Comparison of ENCODE assay signal across 19 mouse cellular contexts in genomic region chr15:85409836-85410235, GRCm38 (mm10).
DNase-seq lines count a peak whose midpoint lies in the region; ATAC-seq lines count a peak whose summit lies in the region.
"Had no signal": no experiment of that assay in that cellular context is flagged by ENCODE, and none has a peak within 500 bp of the region (broad histone marks: within the 10 kb centered on the region; RNA-seq: fewer than 3 reads in every experiment).

No protein-coding gene starts in this region.

- DNase-seq in embryonic facial prominence, embryonic 10.5 days (ENCODE audit: low spot score), result no peak
- peak; percentile 36 for DNase-seq in left cerebral cortex, postnatal 4 days
- no peak for DNase-seq in left cerebral cortex, postnatal 36 days (ENCODE audit: low spot score in 2 of 2)
- peak; percentile 59 for DNase-seq in cerebellum, adult 8-10 months
- peak; percentile 36 for DNase-seq in thymus, postnatal 14 days
- no peak for DNase-seq in frontal cortex, postnatal 25 days (ENCODE audit: low spot score in 2 of 2)
- DNase-seq: adrenal gland, postnatal 10 days; liver, postnatal 0 days; lung, postnatal 4 days had no signal

- ATAC-seq in embryonic facial prominence, embryonic 15.5 days (ENCODE audit: insufficient number of reproducible peaks, low FRiP score, low TSS enrichment, low read depth), result 0 out of 2 replicates have a peak, but pooled peaks have one; percentile 34
- ATAC-seq in kidney, embryonic 14.5 days (ENCODE audit: low FRiP score, low TSS enrichment), result no peak
- ATAC-seq: intestine, embryonic 16.5 days; liver, postnatal 0 days had no signal

- intact Hi-C loops in left cerebral cortex, postnatal 4 days (cut with DNase I), result no loop called here
- intact Hi-C loops in left cerebral cortex, postnatal 36 days (cut with DNase I), result loop anchor here (10.0 kb wide), 1 partner anchor 145 kb away; no protein-coding TSS in a partner anchor

- H3K4me2 ChIP-seq in embryonic facial prominence, embryonic 15.5 days (replicated peaks), result no peak overlapping the region
- no peak overlapping the region for H3K4me2 ChIP-seq in kidney, embryonic 14.5 days (replicated peaks; ENCODE audit: low read depth, low read length)
- H3K4me2 ChIP-seq: heart, embryonic 13.5 days; hindbrain, embryonic 12.5 days; limb, embryonic 12.5 days; midbrain, embryonic 12.5 days had no signal

- H3K36me3 ChIP-seq in embryonic facial prominence, embryonic 15.5 days, result no peaks in the 10 kb centered on the region
- peaks cover 11% of the 10 kb centered on the region; the same call in 1 of the 2 replicates for H3K36me3 ChIP-seq in embryonic facial prominence, embryonic 10.5 days (replicated peaks)
- 0 out of 2 replicates have a peak, but pooled peaks cover 3% of the 10 kb centered on the region for H3K36me3 ChIP-seq in kidney, embryonic 14.5 days (ENCODE audit: control insufficient read depth, insufficient read depth, low read length)
- H3K36me3 ChIP-seq: hindbrain, embryonic 12.5 days had no signal

- no peaks in the 10 kb centered on the region for H3K9me3 ChIP-seq in embryonic facial prominence, embryonic 15.5 days (replicated peaks)
- no peaks in the 10 kb centered on the region for H3K9me3 ChIP-seq in embryonic facial prominence, embryonic 10.5 days
- no peaks in the 10 kb centered on the region for H3K9me3 ChIP-seq in kidney, embryonic 14.5 days (ENCODE audit: control insufficient read depth, low read length)
- H3K9me3 ChIP-seq: heart, embryonic 13.5 days; hindbrain, embryonic 12.5 days; limb, embryonic 12.5 days; midbrain, embryonic 12.5 days had no signal

- H3K4me1 ChIP-seq in embryonic facial prominence, embryonic 15.5 days, result no peaks in the 10 kb centered on the region
- H3K4me1 ChIP-seq in embryonic facial prominence, embryonic 10.5 days, result no peaks in the 10 kb centered on the region
- H3K4me1 ChIP-seq in kidney, embryonic 14.5 days (ENCODE audit: control insufficient read depth, insufficient read depth, low read length), result 0 out of 2 replicates have a peak, but pooled peaks cover 5% of the 10 kb centered on the region
- H3K4me1 ChIP-seq: limb, embryonic 12.5 days had no signal

- 0 out of 2 replicates have a peak overlapping the region, but pooled peaks have one; percentile 17 for H3K27ac ChIP-seq in embryonic facial prominence, embryonic 15.5 days (replicated peaks)
- no peak overlapping the region for H3K27ac ChIP-seq in embryonic facial prominence, embryonic 10.5 days (replicated peaks)
- no peak overlapping the region for H3K27ac ChIP-seq in kidney, embryonic 14.5 days (ENCODE audit: low read depth, low read length)
- H3K27ac ChIP-seq: heart, embryonic 13.5 days; hindbrain, embryonic 12.5 days; kidney, postnatal 0 days; limb, embryonic 12.5 days; midbrain, embryonic 12.5 days; stomach, postnatal 0 days had no signal

- no peak overlapping the region for H3K9ac ChIP-seq in embryonic facial prominence, embryonic 15.5 days
- no peak overlapping the region for H3K9ac ChIP-seq in kidney, embryonic 14.5 days (ENCODE audit: low read depth, low read length)
- H3K9ac ChIP-seq: heart, embryonic 13.5 days; hindbrain, embryonic 12.5 days; limb, embryonic 12.5 days; liver, postnatal 0 days; midbrain, embryonic 12.5 days had no signal

- no peak overlapping the region for H3K4me3 ChIP-seq in embryonic facial prominence, embryonic 15.5 days (replicated peaks)
- no peak overlapping the region for H3K4me3 ChIP-seq in embryonic facial prominence, embryonic 10.5 days
- no peak overlapping the region for H3K4me3 ChIP-seq in kidney, embryonic 14.5 days (ENCODE audit: low read length)
- H3K4me3 ChIP-seq: heart, embryonic 13.5 days; hindbrain, embryonic 12.5 days; limb, embryonic 12.5 days; midbrain, embryonic 12.5 days; myocyte had no signal

- WGBS in embryonic facial prominence, embryonic 15.5 days, result 48% methylated on average over 6 of the region's 6 CpGs
- 67% methylated on average over 6 of the region's 6 CpGs for WGBS in embryonic facial prominence, embryonic 10.5 days
- WGBS in kidney, embryonic 14.5 days, result 76% methylated on average over 6 of the region's 6 CpGs

- no peaks in the 10 kb centered on the region for H3K27me3 ChIP-seq in embryonic facial prominence, embryonic 15.5 days
- H3K27me3 ChIP-seq in embryonic facial prominence, embryonic 10.5 days (replicated peaks; ENCODE audit: low read depth, poor library complexity, severe bottlenecking), result no peaks in the 10 kb centered on the region
- H3K27me3 ChIP-seq in kidney, embryonic 14.5 days (ENCODE audit: control insufficient read depth, insufficient read depth, low read length), result no peaks in the 10 kb centered on the region
- H3K27me3 ChIP-seq: heart, embryonic 13.5 days; hindbrain, embryonic 12.5 days; limb, embryonic 12.5 days; midbrain, embryonic 12.5 days had no signal

Comparison
In these comparisons a context has a peak if more than half of its experiments do, and no peak if none do; other contexts are left out.
1. DNase-seq: peak in left cerebral cortex, postnatal 4 days (single experiment), cerebellum, adult 8-10 months (single experiment) and thymus, postnatal 14 days (single experiment); none in embryonic facial prominence, embryonic 10.5 days (single experiment), left cerebral cortex, postnatal 36 days (0 of 2) and frontal cortex, postnatal 25 days (0 of 2).